Mouse (Mus musculus) midbrain, embryonic 11.5 days (tissue): ENCODE measurements around the gene Zfp628. TPM values are rescaled to one million over a fixed set of nuclear protein-coding genes. Genes with fewer than 3 reads are reported as not detected.

Experiments
- ATAC-seq: fragments of 200-750 bp; cut with Nextera tagmentation; 2 replicates; pipeline ENCODE4 v1.8.0; 2017; ENCODE audit warnings: moderate TSS enrichment, moderate library complexity; ENCODE audit not compliant: low FRiP score
- DNase-seq: peaks from one replicate; pipeline ENCODE4 v3.0.0; 2015; ENCODE audit warnings: low spot score; ENCODE audit errors: missing footprints
- H3K27ac ChIP-seq: fragments of 300-500 bp; sonication (generic); 2 replicates; pipeline ENCODE4 v1.5.1; 2014; ENCODE audit warnings: low read depth, low read length
- H3K27me3 ChIP-seq: fragments of 300-500 bp; sonication (generic); 2 replicates; pipeline ENCODE4 v1.6.1; 2014; ENCODE audit warnings: mild to moderate bottlenecking, low read length, moderate library complexity, mixed read lengths; ENCODE audit not compliant: control insufficient read depth, insufficient read depth
- H3K36me3 ChIP-seq: fragments of 300-500 bp; sonication (generic); 2 replicates; pipeline ENCODE4 v1.6.1; 2014; ENCODE audit warnings: mild to moderate bottlenecking, low read length, moderate library complexity, mixed read lengths; ENCODE audit not compliant: control insufficient read depth, insufficient read depth
- H3K4me1 ChIP-seq: fragments of 300-500 bp; sonication (generic); 2 replicates; pipeline ENCODE4 v1.6.1; 2014; ENCODE audit warnings: low read length; ENCODE audit not compliant: control insufficient read depth, insufficient read depth
- H3K4me2 ChIP-seq: fragments of 300-500 bp; sonication (generic); 2 replicates; pipeline ENCODE4 v1.6.1; 2014; ENCODE audit warnings: mild to moderate bottlenecking, moderate library complexity
- H3K4me3 ChIP-seq: fragments of 300-500 bp; sonication (generic); 2 replicates; pipeline ENCODE4 v1.5.1; 2014; ENCODE audit warnings: low read depth, low read length
- H3K9ac ChIP-seq: fragments of 300-500 bp; sonication (generic); 2 replicates; pipeline ENCODE4 v1.6.1; 2014; ENCODE audit warnings: low read length
- H3K9me3 ChIP-seq: fragments of 300-500 bp; sonication (generic); 2 replicates; pipeline ENCODE4 v1.6.1; 2016; ENCODE audit warnings: low read length; ENCODE audit not compliant: control insufficient read depth
- WGBS: fragments of 180-500 bp; shearing (Covaris S2); extraction: QIAGEN DNeasy Blood & Tissue Kit; methylation state at CpG from one replicate; pipeline ENCODE4 v1.1.7; 2014; 5-methylcytosine and 5-hydroxymethylcytosine counted together
- polyA plus RNA-seq: library from polyadenylated mRNA; unstranded; fragments of >200 nt; fragmentation: Nextera tagmentation; extraction: Ambion mirVana; gene quantifications from 2 replicates; pipeline ENCODE4 v1.2.1, GENCODE M21; 2014

Zfp628 gene
- polyA plus RNA-seq, 1 experiment from 2014 or later, result 3.5 TPM

GRCm38 (mm10) chr7:4927711-4928110, 12.7 kb downstream of the Zfp628 start:
- Histone ChIP-seq H3K36me3 (no peaks in the 10 kb centered on the region), H3K9ac (no peak overlapping the region), H3K27ac (no peak overlapping the region), H3K27me3 (no peaks in the 10 kb centered on the region), H3K9me3 (no peaks in the 10 kb centered on the region), H3K4me2 (no peak overlapping the region), H3K4me1 (peaks cover 45% of the 10 kb centered on the region), H3K4me3 (no peak overlapping the region)
- no peak for DNase-seq
- WGBS, result 70% methylated on average over 8 of the region's 8 CpGs
- no peak for ATAC-seq

- Histone ChIP-seq H3K27ac (no peak overlapping the region), H3K4me3 (no peak overlapping the region), H3K36me3 (no peaks in the 10 kb centered on the region), H3K27me3 (no peaks in the 10 kb centered on the region), H3K4me1 (peaks cover 39% of the 10 kb centered on the region), H3K9ac (no peak overlapping the region), H3K4me2 (no peak overlapping the region), H3K9me3 (no peaks in the 10 kb centered on the region)
- WGBS, result 86% methylated on average over 17 of the region's 17 CpGs
- no peak for DNase-seq
- ATAC-seq, result no peak
Observed at GRCm38 (mm10) chr7:4928323-4928722, 13.3 kb downstream of the Zfp628 start.

GRCm38 (mm10) chr7:4933103-4933502, 18.1 kb downstream of the Zfp628 start:
- H3K4me1 ChIP-seq, result no peaks in the 10 kb centered on the region
- no peak overlapping the region for H3K9ac ChIP-seq
- DNase-seq (no peak), ATAC-seq (no peak)
- H3K36me3 ChIP-seq, result no peaks in the 10 kb centered on the region
- H3K9me3 ChIP-seq, result no peaks in the 10 kb centered on the region; the same call in 1 of the 2 replicates
- H3K4me2 ChIP-seq, result no peak overlapping the region
- WGBS, result 81% methylated on average over 12 of the region's 12 CpGs
- no peak overlapping the region for H3K4me3 ChIP-seq
- no peaks in the 10 kb centered on the region for H3K27me3 ChIP-seq
- no peak overlapping the region for H3K27ac ChIP-seq

GRCm38 (mm10) chr7:4934160-4934914, 19.3 kb downstream of the Zfp628 start:
- H3K4me3 ChIP-seq, result no peak overlapping the region
- no peak for DNase-seq
- H3K9me3 ChIP-seq, result no peaks in the 10 kb centered on the region; the same call in 1 of the 2 replicates
- 79% methylated on average over 4 of the region's 4 CpGs for WGBS
- no peak for ATAC-seq
- H3K27me3 ChIP-seq, result no peaks in the 10 kb centered on the region
- H3K4me1 ChIP-seq, result no peaks in the 10 kb centered on the region
- no peaks in the 10 kb centered on the region for H3K36me3 ChIP-seq
- no peak overlapping the region for H3K4me2 ChIP-seq
- no peak overlapping the region for H3K27ac ChIP-seq
- H3K9ac ChIP-seq, result no peak overlapping the region

- no peaks in the 10 kb centered on the region for H3K27me3 ChIP-seq
- H3K4me1 ChIP-seq, result no peaks in the 10 kb centered on the region
- WGBS, result 84% methylated on average over 10 of the region's 10 CpGs
- H3K4me2 ChIP-seq, result no peak overlapping the region
- no peak overlapping the region for H3K27ac ChIP-seq
- ATAC-seq (no peak), DNase-seq (no peak)
- H3K36me3 ChIP-seq, result no peaks in the 10 kb centered on the region
- no peak overlapping the region for H3K4me3 ChIP-seq
- H3K9ac ChIP-seq, result no peak overlapping the region
- no peaks in the 10 kb centered on the region; the same call in 1 of the 2 replicates for H3K9me3 ChIP-seq
Observed at GRCm38 (mm10) chr7:4936832-4937231, 21.8 kb downstream of the Zfp628 start.

GRCm38 (mm10) chr7:4937392-4937791, 22.4 kb downstream of the Zfp628 start:
- H3K36me3 ChIP-seq, result no peaks in the 10 kb centered on the region
- H3K4me2 ChIP-seq, result no peak overlapping the region
- H3K4me1 ChIP-seq, result no peaks in the 10 kb centered on the region
- no peaks in the 10 kb centered on the region for H3K27me3 ChIP-seq
- H3K9me3 ChIP-seq, result no peaks in the 10 kb centered on the region; the same call in 1 of the 2 replicates
- DNase-seq (no peak), ATAC-seq (no peak)
- no peak overlapping the region for H3K27ac ChIP-seq
- no peak overlapping the region for H3K4me3 ChIP-seq
- WGBS, result 74% methylated on average over 11 of the region's 11 CpGs
- H3K9ac ChIP-seq, result no peak overlapping the region

GRCm38 (mm10) chr7:4938456-4938855, 23.4 kb downstream of the Zfp628 start:
- Histone ChIP-seq H3K4me1 (no peaks in the 10 kb centered on the region), H3K9ac (no peak overlapping the region), H3K4me3 (no peak overlapping the region), H3K36me3 (no peaks in the 10 kb centered on the region), H3K9me3 (no peaks in the 10 kb centered on the region; the same call in 1 of the 2 replicates), H3K4me2 (no peak overlapping the region), H3K27me3 (no peaks in the 10 kb centered on the region), H3K27ac (no peak overlapping the region)
- WGBS, result 44% methylated on average over 2 of the region's 2 CpGs
- no peak for ATAC-seq
- DNase-seq, result peak; percentile 95

GRCm38 (mm10) chr7:4940068-4940479, 25.1 kb downstream of the Zfp628 start:
- DNase-seq (peak; percentile 98), ATAC-seq (peak; percentile 49; the same call in 1 of the 2 replicates)
- Histone ChIP-seq H3K36me3 (no peaks in the 10 kb centered on the region), H3K4me1 (0 out of 2 replicates have a peak, but pooled peaks cover 2% of the 10 kb centered on the region), H3K9me3 (no peaks in the 10 kb centered on the region), H3K4me3 (no peak overlapping the region), H3K27ac (no peak overlapping the region), H3K9ac (no peak overlapping the region), H3K4me2 (no peak overlapping the region), H3K27me3 (no peaks in the 10 kb centered on the region)
- 19% methylated on average over 9 of the region's 9 CpGs for WGBS

- no peak for ATAC-seq
- 57% methylated on average over 5 of the region's 5 CpGs for WGBS
- Histone ChIP-seq H3K27ac (no peak overlapping the region), H3K4me2 (no peak overlapping the region), H3K9ac (no peak overlapping the region), H3K4me1 (0 out of 2 replicates have a peak, but pooled peaks cover 2% of the 10 kb centered on the region), H3K36me3 (no peaks in the 10 kb centered on the region), H3K27me3 (no peaks in the 10 kb centered on the region), H3K4me3 (no peak overlapping the region), H3K9me3 (no peaks in the 10 kb centered on the region)
- no peak for DNase-seq
Observed at GRCm38 (mm10) chr7:4942673-4943072, 27.7 kb downstream of the Zfp628 start.
